Comparison of ENCODE assay signal across 18 mouse cellular contexts in genomic region chr7:101851689-101852088, GRCm38 (mm10). TPM values are rescaled to one million over a fixed set of nuclear protein-coding genes. Genes with fewer than 3 reads are reported as not detected.
"Had no signal": no experiment of that assay in that cellular context is flagged by ENCODE, and none has a peak within 500 bp of the region (broad histone marks: within the 10 kb centered on the region; RNA-seq: fewer than 3 reads in every experiment).

No protein-coding gene starts in this region.

- H3K4me1 ChIP-seq: limb, embryonic 13.5 days; neural tube, embryonic 12.5 days had no signal

- H3K27me3 ChIP-seq: limb, embryonic 13.5 days; neural tube, embryonic 12.5 days had no signal

- H3K36me3 ChIP-seq: limb, embryonic 13.5 days; neural tube, embryonic 12.5 days had no signal

- ATAC-seq: intestine, postnatal 0 days had no signal

- H3K4me3 ChIP-seq: limb, embryonic 13.5 days; neural tube, embryonic 12.5 days had no signal

- H3K9me3 ChIP-seq: limb, embryonic 13.5 days; neural tube, embryonic 12.5 days had no signal

- H3K4me2 ChIP-seq: limb, embryonic 13.5 days; neural tube, embryonic 12.5 days had no signal

- H3K9ac ChIP-seq: limb, embryonic 13.5 days; liver, embryonic 14.5 days; neural tube, embryonic 12.5 days had no signal

- DNase-seq: kidney, adult 8-10 months; kidney, postnatal 25 days; lung, adult 18-20 months; midbrain, embryonic 14.5 days; right cerebral cortex, postnatal 4 days; spleen, adult 18-20 months; thymus, postnatal 14 days had no signal

- H3K27ac ChIP-seq: limb, embryonic 13.5 days; liver, embryonic 14.5 days; neural tube, embryonic 12.5 days; stomach, postnatal 0 days had no signal

RNA-seq across cellular contexts. Expression of gene Folr2, which starts 5.3 kb away (rescaled TPM):
- total RNA-seq: megakaryocyte-erythroid progenitor cell, adult 5-6 weeks; neutrophil, adult 5-6 weeks had no signal

RNA-seq across cellular contexts. Expression of gene Folr1, which starts 18.9 kb away (rescaled TPM):
- total RNA-seq: liver, adult 2 months had no signal

RNA-seq across cellular contexts. Expression of gene Phox2a, which starts 33.6 kb away (rescaled TPM):
- total RNA-seq: layer of hippocampus, adult 18-20 months; layer of hippocampus, postnatal 10 days; left cerebral cortex, postnatal 36 days; liver, adult 2 months; megakaryocyte-erythroid progenitor cell, adult 5-6 weeks; neutrophil, adult 5-6 weeks had no signal
- polyA plus RNA-seq: limb, embryonic 13.5 days; liver, adult 2 months; liver, embryonic 14.5 days had no signal
